Mouse (Mus musculus): ENCODE data around the gene Tnfrsf25. TPM values are rescaled to one million over a fixed set of nuclear protein-coding genes. Genes with fewer than 3 reads are reported as not detected.

Tnfrsf25 gene
- polyA plus RNA-seq, 1 experiment from 2014 or later, result 0.94 TPM

GRCm38 (mm10) chr4:152165036-152165931 lies 49.5 kb downstream of the Tnfrsf25 start:
- no peak for ATAC-seq (replicated peaks; ENCODE audit: insufficient number of reproducible peaks, insufficient read depth, low FRiP score, low read depth)
- Histone ChIP-seq H3K4me2 (no peak overlapping the region), H3K9ac (no peak overlapping the region), H3K27me3 (peaks cover 43% of the 10 kb centered on the region), H3K9me3 (replicated peaks) (no peaks in the 10 kb centered on the region), H3K4me3 (no peak overlapping the region), H3K4me1 (replicated peaks) (peaks cover 7% of the 10 kb centered on the region; the same call in 1 of the 2 replicates), H3K27ac (no peak overlapping the region), H3K36me3 (no peaks in the 10 kb centered on the region)
- 26% methylated on average over 22 of the region's 22 CpGs for WGBS

- ATAC-seq (replicated peaks; ENCODE audit: insufficient number of reproducible peaks, insufficient read depth, low FRiP score, low read depth), result no peak
- Histone ChIP-seq H3K9me3 (replicated peaks) (no peaks in the 10 kb centered on the region), H3K27me3 (peaks cover 15% of the 10 kb centered on the region), H3K4me2 (no peak overlapping the region), H3K4me3 (no peak overlapping the region), H3K36me3 (no peaks in the 10 kb centered on the region), H3K27ac (no peak overlapping the region), H3K9ac (no peak overlapping the region), H3K4me1 (replicated peaks) (peaks cover 7% of the 10 kb centered on the region; the same call in 1 of the 2 replicates)
- 62% methylated on average over 8 of the region's 8 CpGs for WGBS
These were observed 52.3 kb downstream of the Tnfrsf25 start for GRCm38 (mm10) chr4:152168052-152168451.

- Histone ChIP-seq H3K4me1 (replicated peaks) (peaks cover 7% of the 10 kb centered on the region; the same call in 1 of the 2 replicates), H3K4me3 (no peak overlapping the region), H3K27me3 (peaks cover 12% of the 10 kb centered on the region), H3K4me2 (no peak overlapping the region), H3K9me3 (replicated peaks) (no peaks in the 10 kb centered on the region), H3K9ac (no peak overlapping the region), H3K36me3 (no peaks in the 10 kb centered on the region), H3K27ac (no peak overlapping the region)
- ATAC-seq (replicated peaks; ENCODE audit: insufficient number of reproducible peaks, insufficient read depth, low FRiP score, low read depth), result no peak
- WGBS, result 76% methylated on average over 7 of the region's 7 CpGs
These were observed 53.4 kb downstream of the Tnfrsf25 start for GRCm38 (mm10) chr4:152169103-152169502.

Other genes with a start within 250 kb of the Tnfrsf25 start
- gene Dnajc11, start 182.2 kb upstream of the Tnfrsf25 start, polyA plus RNA-seq (2015; fragmentation: Nextera tagmentation; extraction: Ambion mirVana), result 45.4 and 56.4 TPM in 2 replicates
- gene Thap3, start 126.9 kb upstream of the Tnfrsf25 start, polyA plus RNA-seq (2015; fragmentation: Nextera tagmentation; extraction: Ambion mirVana), result 26.3 and 34.4 TPM in 2 replicates
- 15.2 and 20.7 TPM in 2 replicates for gene Phf13, start 119.7 kb upstream of the Tnfrsf25 start, polyA plus RNA-seq (2015; fragmentation: Nextera tagmentation; extraction: Ambion mirVana)
- 26.1 and 30.9 TPM in 2 replicates for gene Klhl21, start 107.1 kb upstream of the Tnfrsf25 start, polyA plus RNA-seq (2015; fragmentation: Nextera tagmentation; extraction: Ambion mirVana)
- 10.6 and 14.1 TPM in 2 replicates for gene Zbtb48, start 88.3 kb upstream of the Tnfrsf25 start, polyA plus RNA-seq (2015; fragmentation: Nextera tagmentation; extraction: Ambion mirVana)
- 0.25 and 0.46 TPM in 2 replicates for gene Tas1r1, start 77.4 kb upstream of the Tnfrsf25 start, polyA plus RNA-seq (2015; fragmentation: Nextera tagmentation; extraction: Ambion mirVana)
- gene Nol9, start 76.6 kb upstream of the Tnfrsf25 start, polyA plus RNA-seq (2015; fragmentation: Nextera tagmentation; extraction: Ambion mirVana), result 13.9 and 20.7 TPM in 2 replicates
- gene Plekhg5, start 43.4 kb upstream of the Tnfrsf25 start, polyA plus RNA-seq (2015; fragmentation: Nextera tagmentation; extraction: Ambion mirVana), result 11.1 and 14.1 TPM in 2 replicates
- 0.93 and 2.1 TPM in 2 replicates for gene Espn, start 36.4 kb downstream of the Tnfrsf25 start, polyA plus RNA-seq (2015; fragmentation: Nextera tagmentation; extraction: Ambion mirVana)
- gene Hes2, start 42.9 kb downstream of the Tnfrsf25 start, polyA plus RNA-seq (2015; fragmentation: Nextera tagmentation; extraction: Ambion mirVana), result 0.23 TPM in 1 of 2 replicates, not detected in the other
- gene Acot7, start 62.2 kb downstream of the Tnfrsf25 start, polyA plus RNA-seq (2015; fragmentation: Nextera tagmentation; extraction: Ambion mirVana), result 58.4 and 73.4 TPM in 2 replicates
- 11.2 and 13.2 TPM in 2 replicates for gene Gpr153, start 158.3 kb downstream of the Tnfrsf25 start, polyA plus RNA-seq (2015; fragmentation: Nextera tagmentation; extraction: Ambion mirVana)
- not detected in 2 replicates for gene Hes3, start 175.7 kb downstream of the Tnfrsf25 start, polyA plus RNA-seq (2015; fragmentation: Nextera tagmentation; extraction: Ambion mirVana)
- gene Icmt, start 181.3 kb downstream of the Tnfrsf25 start, polyA plus RNA-seq (2015; fragmentation: Nextera tagmentation; extraction: Ambion mirVana), result 15.3 and 20.3 TPM in 2 replicates
- gene Rnf207, start 203.1 kb downstream of the Tnfrsf25 start, polyA plus RNA-seq (2015; fragmentation: Nextera tagmentation; extraction: Ambion mirVana), result 98.4 and 103 TPM in 2 replicates
- gene Rpl22, start 209.8 kb downstream of the Tnfrsf25 start, polyA plus RNA-seq (2015; fragmentation: Nextera tagmentation; extraction: Ambion mirVana), result 180 and 243 TPM in 2 replicates
- 0.06 and 0.22 TPM in 2 replicates for gene Chd5, start 222.7 kb downstream of the Tnfrsf25 start, polyA plus RNA-seq (2015; fragmentation: Nextera tagmentation; extraction: Ambion mirVana)